Mouse (Mus musculus): ENCODE data around the gene Tox2. TPM values are rescaled to one million over a fixed set of nuclear protein-coding genes. Genes with fewer than 3 reads are reported as not detected.
A peak's percentile ranks its signal among the peaks of the same experiment; 100 is the strongest.

Gene Tox2
- polyA plus RNA-seq, 1 experiment from 2014 or later = 0.67 TPM

- Histone ChIP-seq H3K4me1 (ENCODE audit: control insufficient read depth, low read depth, low read length) (no peaks in the 10 kb centered on the region; the same call in 1 of the 2 replicates), H3K36me3 (ENCODE audit: control insufficient read depth, insufficient read depth) (no peaks in the 10 kb centered on the region), H3K9ac (ENCODE audit: low read depth, low read length) (no peak overlapping the region), H3K27me3 (ENCODE audit: control insufficient read depth, insufficient read depth, low read depth, low read length) (no peaks in the 10 kb centered on the region; the same call in 1 of the 2 replicates), H3K9me3 (replicated peaks; ENCODE audit: control insufficient read depth, low read length) (no peaks in the 10 kb centered on the region), H3K27ac (ENCODE audit: low read length) (no peak overlapping the region), H3K4me2 (ENCODE audit: low read depth, low read length) (no peak overlapping the region), H3K4me3 (ENCODE audit: low read depth, low read length) (no peak overlapping the region)
- ATAC-seq (ENCODE audit: low read depth) = no peak
- WGBS (ENCODE audit: insufficient replicate concordance) = 35% methylated on average over 1 of the region's 1 CpGs
Measured at GRCm38 (mm10) chr2:163256765-163257164, 53.8 kb downstream of the Tox2 start.

- Histone ChIP-seq H3K36me3 (ENCODE audit: control insufficient read depth, insufficient read depth) (no peaks in the 10 kb centered on the region), H3K9me3 (replicated peaks; ENCODE audit: control insufficient read depth, low read length) (no peaks in the 10 kb centered on the region; the same call in 1 of the 2 replicates), H3K27me3 (ENCODE audit: control insufficient read depth, insufficient read depth, low read depth, low read length) (no peaks in the 10 kb centered on the region), H3K27ac (ENCODE audit: low read length) (no peak overlapping the region), H3K4me3 (ENCODE audit: low read depth, low read length) (no peak overlapping the region), H3K4me1 (ENCODE audit: control insufficient read depth, low read depth, low read length) (no peaks in the 10 kb centered on the region; the same call in 1 of the 2 replicates), H3K9ac (ENCODE audit: low read depth, low read length) (no peak overlapping the region), H3K4me2 (ENCODE audit: low read depth, low read length) (no peak overlapping the region)
- 42% methylated on average over 6 of the region's 6 CpGs for WGBS (ENCODE audit: insufficient replicate concordance)
- ATAC-seq (ENCODE audit: low read depth) = peak; percentile 68
Measured at GRCm38 (mm10) chr2:163261362-163262054, 58.6 kb downstream of the Tox2 start.

DNA sequence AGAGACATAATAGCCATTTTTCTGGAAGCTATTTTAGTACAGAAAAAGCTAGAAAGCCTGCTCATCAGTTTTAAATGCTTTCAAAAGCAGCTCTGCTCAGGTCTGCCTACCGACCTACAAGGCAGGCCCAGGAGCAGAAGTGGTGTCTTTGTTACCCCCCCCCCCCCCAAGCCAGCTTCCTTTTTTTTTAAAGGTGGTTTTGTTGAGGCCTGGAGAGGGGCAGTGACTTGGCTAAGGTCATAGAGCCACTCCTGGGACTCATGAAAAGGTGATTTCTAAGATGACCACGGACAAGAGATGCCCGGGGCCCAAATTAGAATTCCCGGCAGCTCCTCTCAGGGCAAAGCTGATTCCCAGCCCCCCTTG lies 59.1 kb downstream of the Tox2 start:
- Histone ChIP-seq H3K4me1 (ENCODE audit: control insufficient read depth, low read depth, low read length) (no peaks in the 10 kb centered on the region; the same call in 1 of the 2 replicates), H3K4me3 (ENCODE audit: low read depth, low read length) (no peak overlapping the region), H3K36me3 (ENCODE audit: control insufficient read depth, insufficient read depth) (no peaks in the 10 kb centered on the region), H3K27ac (ENCODE audit: low read length) (no peak overlapping the region), H3K9ac (ENCODE audit: low read depth, low read length) (no peak overlapping the region), H3K4me2 (ENCODE audit: low read depth, low read length) (no peak overlapping the region), H3K9me3 (replicated peaks; ENCODE audit: control insufficient read depth, low read length) (no peaks in the 10 kb centered on the region; the same call in 1 of the 2 replicates), H3K27me3 (ENCODE audit: control insufficient read depth, insufficient read depth, low read depth, low read length) (no peaks in the 10 kb centered on the region)
- ATAC-seq (ENCODE audit: low read depth) = no peak
- 59% methylated on average over 4 of the region's 4 CpGs for WGBS (ENCODE audit: insufficient replicate concordance)

DNA sequence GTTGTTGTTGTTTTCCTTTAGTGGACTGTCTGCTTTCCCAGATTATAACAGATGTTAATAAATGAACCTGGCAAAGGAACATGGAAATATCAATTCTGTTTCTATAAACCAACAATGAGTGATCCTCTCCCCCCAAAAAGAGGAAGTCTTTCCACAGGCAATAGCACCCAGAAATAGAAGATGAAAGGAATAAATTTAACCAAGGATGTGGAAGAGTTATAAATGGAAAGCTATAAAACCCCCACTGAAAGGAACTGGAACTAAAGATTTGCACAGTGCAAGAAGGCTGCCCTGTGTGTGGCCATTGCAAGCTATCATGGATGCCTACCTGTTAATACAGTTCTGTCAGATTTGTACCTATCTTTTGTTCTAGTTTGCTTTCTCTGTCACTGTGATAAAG lies 64.2 kb downstream of the Tox2 start:
- no peaks in the 10 kb centered on the region for H3K27me3 ChIP-seq (ENCODE audit: control insufficient read depth, insufficient read depth, low read depth, low read length)
- H3K9ac ChIP-seq (ENCODE audit: low read depth, low read length) = no peak overlapping the region
- no peak overlapping the region for H3K27ac ChIP-seq (ENCODE audit: low read length)
- no peak for ATAC-seq (ENCODE audit: low read depth)
- no peak overlapping the region for H3K4me2 ChIP-seq (ENCODE audit: low read depth, low read length)
- no peak overlapping the region for H3K4me3 ChIP-seq (ENCODE audit: low read depth, low read length)
- H3K36me3 ChIP-seq (ENCODE audit: control insufficient read depth, insufficient read depth) = no peaks in the 10 kb centered on the region
- no peaks in the 10 kb centered on the region; the same call in 1 of the 2 replicates for H3K9me3 ChIP-seq (replicated peaks; ENCODE audit: control insufficient read depth, low read length)
- no peaks in the 10 kb centered on the region for H3K4me1 ChIP-seq (ENCODE audit: control insufficient read depth, low read depth, low read length)

DNA sequence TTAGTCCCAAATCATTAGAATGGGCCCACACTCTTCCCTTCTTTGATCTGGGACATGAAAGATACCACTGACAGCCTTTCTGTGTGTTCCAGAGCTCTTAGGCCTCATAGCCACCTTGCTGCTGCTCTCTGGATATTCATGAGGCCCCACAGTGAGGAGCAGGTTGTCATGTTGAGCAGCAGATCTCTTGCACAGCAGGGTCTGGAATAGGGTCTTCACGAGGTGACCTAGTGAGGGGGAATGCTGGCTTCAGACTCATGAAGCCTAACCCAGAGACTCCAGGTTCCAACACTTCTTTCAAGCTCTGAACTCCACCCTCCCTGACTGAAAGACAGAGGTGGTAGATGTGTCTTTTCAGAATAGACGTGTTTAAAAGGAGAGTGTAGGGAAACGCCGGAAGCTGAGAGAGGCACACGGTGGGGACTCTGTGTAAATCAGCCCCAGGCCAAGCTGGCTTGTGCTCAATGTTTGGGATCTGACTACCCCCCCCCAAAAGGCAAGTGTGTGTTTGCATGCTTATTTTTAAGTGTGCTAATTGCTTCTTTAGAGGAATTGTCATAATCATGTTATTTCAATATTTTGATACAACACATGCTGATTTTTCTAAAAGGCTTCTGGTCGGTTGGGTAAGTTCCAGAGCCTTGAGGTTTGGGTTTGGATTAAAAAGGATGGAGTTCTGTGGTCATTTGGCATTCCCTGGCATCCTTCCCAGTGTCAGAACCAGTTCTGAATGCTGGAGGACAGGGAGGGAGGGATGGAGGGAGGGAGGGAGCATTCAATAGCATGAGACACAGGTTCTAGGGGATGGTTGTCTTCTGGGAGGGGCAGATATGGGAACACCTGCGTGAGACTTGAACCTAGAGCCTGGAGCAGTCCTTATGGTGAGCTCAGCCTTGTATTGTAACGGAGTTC lies 68.9 kb downstream of the Tox2 start:
- Histone ChIP-seq H3K27me3 (ENCODE audit: control insufficient read depth, insufficient read depth, low read depth, low read length) (no peaks in the 10 kb centered on the region), H3K4me1 (ENCODE audit: control insufficient read depth, low read depth, low read length) (no peaks in the 10 kb centered on the region), H3K4me2 (ENCODE audit: low read depth, low read length) (no peak overlapping the region), H3K4me3 (ENCODE audit: low read depth, low read length) (no peak overlapping the region), H3K27ac (ENCODE audit: low read length) (no peak overlapping the region), H3K36me3 (ENCODE audit: control insufficient read depth, insufficient read depth) (no peaks in the 10 kb centered on the region), H3K9me3 (replicated peaks; ENCODE audit: control insufficient read depth, low read length) (no peaks in the 10 kb centered on the region), H3K9ac (ENCODE audit: low read depth, low read length) (no peak overlapping the region)
- WGBS (ENCODE audit: insufficient replicate concordance) = 52% methylated on average over 8 of the region's 8 CpGs
- no peak for ATAC-seq (ENCODE audit: low read depth)

GRCm38 (mm10) chr2:163273815-163274214 lies 70.9 kb downstream of the Tox2 start:
- whole genome bisulfite sequencing (ENCODE audit: insufficient replicate concordance) = 61% methylated on average over 8 of the region's 8 CpGs
- H3K9me3 ChIP-seq (replicated peaks; ENCODE audit: control insufficient read depth, low read length) = no peaks in the 10 kb centered on the region
- H3K27me3 ChIP-seq (ENCODE audit: control insufficient read depth, insufficient read depth, low read depth, low read length) = no peaks in the 10 kb centered on the region
- no peak overlapping the region for H3K27ac ChIP-seq (ENCODE audit: low read length)
- no peak for ATAC-seq (ENCODE audit: low read depth)
- no peak overlapping the region for H3K4me2 ChIP-seq (ENCODE audit: low read depth, low read length)
- H3K36me3 ChIP-seq (ENCODE audit: control insufficient read depth, insufficient read depth) = no peaks in the 10 kb centered on the region
- H3K9ac ChIP-seq (ENCODE audit: low read depth, low read length) = no peak overlapping the region
- H3K4me1 ChIP-seq (ENCODE audit: control insufficient read depth, low read depth, low read length) = no peaks in the 10 kb centered on the region
- H3K4me3 ChIP-seq (ENCODE audit: low read depth, low read length) = no peak overlapping the region

DNA sequence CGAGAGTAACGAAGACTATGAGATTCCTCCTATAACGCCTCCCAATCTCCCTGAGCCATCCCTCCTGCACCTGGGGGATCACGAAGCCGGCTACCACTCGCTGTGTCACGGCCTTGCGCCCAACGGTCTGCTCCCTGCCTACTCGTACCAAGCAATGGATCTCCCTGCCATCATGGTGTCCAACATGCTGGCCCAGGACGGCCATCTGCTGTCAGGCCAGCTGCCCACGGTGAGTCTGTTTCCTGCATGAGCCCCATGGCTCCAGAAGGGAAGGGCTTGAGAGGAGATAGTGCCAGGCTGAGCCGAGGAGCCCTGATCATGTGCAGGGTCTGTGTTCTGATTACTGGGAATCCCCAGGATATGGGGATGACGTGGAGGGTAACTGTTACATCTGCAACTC lies 73.1 kb downstream of the Tox2 start:
- Histone ChIP-seq H3K4me1 (ENCODE audit: control insufficient read depth, low read depth, low read length) (no peaks in the 10 kb centered on the region), H3K4me2 (ENCODE audit: low read depth, low read length) (no peak overlapping the region), H3K9me3 (replicated peaks; ENCODE audit: control insufficient read depth, low read length) (no peaks in the 10 kb centered on the region), H3K27ac (ENCODE audit: low read length) (no peak overlapping the region), H3K36me3 (ENCODE audit: control insufficient read depth, insufficient read depth) (no peaks in the 10 kb centered on the region), H3K4me3 (ENCODE audit: low read depth, low read length) (no peak overlapping the region), H3K9ac (ENCODE audit: low read depth, low read length) (no peak overlapping the region), H3K27me3 (ENCODE audit: control insufficient read depth, insufficient read depth, low read depth, low read length) (no peaks in the 10 kb centered on the region)
- WGBS (ENCODE audit: insufficient replicate concordance) = 72% methylated on average over 14 of the region's 14 CpGs
- ATAC-seq (ENCODE audit: low read depth) = no peak

DNA sequence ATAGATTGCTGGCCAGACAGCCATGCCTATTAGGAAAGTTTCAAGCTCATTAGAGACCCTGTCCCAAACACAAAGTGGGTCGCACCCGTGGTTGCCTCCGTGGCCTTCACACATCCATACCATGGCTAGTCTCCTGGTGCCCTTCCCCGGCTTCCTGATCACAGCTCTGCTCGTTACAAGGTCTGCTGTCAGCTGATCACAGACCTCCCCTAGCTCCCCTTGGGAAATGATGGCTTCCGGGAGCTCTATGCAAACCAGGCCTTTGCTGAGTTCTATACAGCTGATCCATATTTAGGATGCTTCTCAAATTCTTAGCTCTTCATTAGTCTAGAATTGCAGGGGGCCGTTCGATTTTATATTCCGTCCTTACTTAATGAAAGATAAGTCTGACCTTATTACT lies 75.1 kb downstream of the Tox2 start:
- Histone ChIP-seq H3K4me2 (ENCODE audit: low read depth, low read length) (no peak overlapping the region), H3K4me3 (ENCODE audit: low read depth, low read length) (no peak overlapping the region), H3K9ac (ENCODE audit: low read depth, low read length) (no peak overlapping the region), H3K4me1 (ENCODE audit: control insufficient read depth, low read depth, low read length) (no peaks in the 10 kb centered on the region), H3K36me3 (ENCODE audit: control insufficient read depth, insufficient read depth) (no peaks in the 10 kb centered on the region), H3K27me3 (ENCODE audit: control insufficient read depth, insufficient read depth, low read depth, low read length) (no peaks in the 10 kb centered on the region), H3K9me3 (replicated peaks; ENCODE audit: control insufficient read depth, low read length) (no peaks in the 10 kb centered on the region), H3K27ac (ENCODE audit: low read length) (no peak overlapping the region)
- no peak for ATAC-seq (ENCODE audit: low read depth)
- WGBS (ENCODE audit: insufficient replicate concordance) = 47% methylated on average over 9 of the region's 9 CpGs

Data from liver, embryonic 16.5 days (tissue).